ENCODE assay signal across 26 mouse cellular contexts in genomic region chr5:115821910-115822309, GRCm38 (mm10). TPM values are rescaled to one million over a fixed set of nuclear protein-coding genes. Genes with fewer than 3 reads are reported as not detected.
DNase-seq lines count a peak whose midpoint lies in the region; TF ChIP-seq lines count a peak whose summit lies in the region.
"Had no signal": no experiment of that assay in that cellular context is flagged by ENCODE, and none has a peak within 500 bp of the region (broad histone marks: within the 10 kb centered on the region; RNA-seq: fewer than 3 reads in every experiment).

No protein-coding gene starts in this region.

- H3K36me3 ChIP-seq in MEL (ENCODE audit: control insufficient read depth in 1 of 2, insufficient read depth in 2 of 2, low read length in 2 of 2): peaks cover 0 to 7% of the 10 kb centered on the region in 2 experiments; a peak in 2 of 4 replicates
- H3K36me3 ChIP-seq in heart, embryonic 10.5 days: no peaks in the 10 kb centered on the region
- H3K36me3 ChIP-seq: embryonic facial prominence, embryonic 13.5 days; embryonic facial prominence, embryonic 15.5 days; forebrain, embryonic 10.5 days; forebrain, embryonic 12.5 days; G1E had no signal

- peak; percentile 36 for DNase-seq in 416B (ENCODE audit: low read depth)
- DNase-seq in ES-CJ7 (ENCODE audit: low read depth, low spot score): peak; percentile 64
- peak; percentile 43 for DNase-seq in MEL (ENCODE audit: low read depth, low spot score)
- DNase-seq in ZHBTc4 (ENCODE audit: low read depth, low spot score): peak; percentile 77
- DNase-seq in thymus, postnatal 36 days: no peak
- DNase-seq in lung, postnatal 14 days: no peak
- no peak for DNase-seq in heart, embryonic 10.5 days (ENCODE audit: low spot score)
- no peak for DNase-seq in frontal cortex, adult 2 months (ENCODE audit: extremely low spot score in 1 of 2, low spot score in 1 of 2)
- DNase-seq: adrenal gland, adult 2 months; adrenal gland, postnatal 10 days; adrenal gland, postnatal 25 days; B cell, adult 2 months; cerebellum, adult 11 months; cerebellum, adult 18-20 months; cerebellum, adult 8-10 months; cerebellum, adult 9-11 months; cerebellum, postnatal 14 days; cerebellum, postnatal 36 days; embryo, embryonic 11 days had no signal

- no peaks in the 10 kb centered on the region for H3K9me3 ChIP-seq in MEL (replicated peaks; ENCODE audit: insufficient read depth, low read length)
- H3K9me3 ChIP-seq in heart, embryonic 10.5 days: no peaks in the 10 kb centered on the region
- H3K9me3 ChIP-seq: embryonic facial prominence, embryonic 13.5 days; embryonic facial prominence, embryonic 15.5 days; forebrain, embryonic 10.5 days; forebrain, embryonic 12.5 days; G1E had no signal

- TF ChIP-seq RAD21 in MEL (IDR thresholded peaks at IDR 0.05; ENCODE audit: low read depth, low read length): no peak

- H3K27ac ChIP-seq in MEL (ENCODE audit: control insufficient read depth, low read depth, low read length): no peak overlapping the region
- no peak overlapping the region for H3K27ac ChIP-seq in heart, embryonic 10.5 days
- H3K27ac ChIP-seq: embryonic facial prominence, embryonic 13.5 days; embryonic facial prominence, embryonic 15.5 days; forebrain, embryonic 10.5 days; forebrain, embryonic 12.5 days had no signal

- H3K79me2 ChIP-seq in MEL (ENCODE audit: control insufficient read depth, insufficient read depth, low read length, poor library complexity): no peaks in the 10 kb centered on the region

- TF ChIP-seq POLR2A in MEL (IDR thresholded peaks at IDR 0.05; ENCODE audit: control insufficient read depth in 1 of 2, insufficient read depth in 1 of 2, low read depth in 1 of 2, low read length in 2 of 2, poor library complexity in 1 of 2): no peak

- TF ChIP-seq CTCF in MEL (IDR thresholded peaks at IDR 0.05 in 2 of 3, conservative IDR thresholded peaks at IDR 0.05 in 1 of 3; ENCODE audit: control insufficient read depth in 1 of 3, insufficient read depth in 1 of 3, low read depth in 2 of 3, low read length in 3 of 3, poor library complexity in 1 of 3, severe bottlenecking in 1 of 3): no peak

- 88% methylated on average over 7 of the region's 7 CpGs for WGBS in heart, embryonic 10.5 days

- no peak overlapping the region for H3K9ac ChIP-seq in MEL (ENCODE audit: control insufficient read depth, low read depth, low read length, poor library complexity, severe bottlenecking)
- H3K9ac ChIP-seq: embryonic facial prominence, embryonic 13.5 days; embryonic facial prominence, embryonic 15.5 days; forebrain, embryonic 12.5 days had no signal

- H3K27me3 ChIP-seq in MEL (ENCODE audit: control insufficient read depth in 1 of 2, insufficient read depth in 2 of 2, low read length in 2 of 2): no peaks in the 10 kb centered on the region
- H3K27me3 ChIP-seq in heart, embryonic 10.5 days (ENCODE audit: insufficient read depth, poor library complexity, severe bottlenecking): no peaks in the 10 kb centered on the region
- H3K27me3 ChIP-seq: CH12.LX; embryonic facial prominence, embryonic 13.5 days; embryonic facial prominence, embryonic 15.5 days; forebrain, embryonic 12.5 days had no signal

- H3K4me3 ChIP-seq in MEL (ENCODE audit: control insufficient read depth in 1 of 2, insufficient read depth in 1 of 2, low read depth in 2 of 2, low read length in 2 of 2): no peak overlapping the region
- H3K4me3 ChIP-seq in heart, embryonic 10.5 days: no peak overlapping the region
- H3K4me3 ChIP-seq: embryonic facial prominence, embryonic 13.5 days; embryonic facial prominence, embryonic 15.5 days; erythroblast, embryonic 14.5 days; forebrain, embryonic 10.5 days; forebrain, embryonic 12.5 days had no signal

- TF ChIP-seq EP300 in MEL (IDR thresholded peaks at IDR 0.05; ENCODE audit: low read depth in 1 of 2, low read length in 2 of 2): no peak

- H3K4me1 ChIP-seq in MEL (ENCODE audit: control insufficient read depth in 1 of 2, insufficient read depth in 2 of 2, low read length in 2 of 2): peaks cover 0 to 15% of the 10 kb centered on the region in 2 experiments
- H3K4me1 ChIP-seq in heart, embryonic 10.5 days: no peaks in the 10 kb centered on the region
- H3K4me1 ChIP-seq: forebrain, embryonic 10.5 days; forebrain, embryonic 12.5 days had no signal

TF ChIP-seq in MEL, 35 proteins besides CTCF, POLR2A, EP300 and RAD21:
- TF ChIP-seq MYB (IDR thresholded peaks at IDR 0.05; ENCODE audit: low read depth, low read length): no peak
- TF ChIP-seq USF2 (IDR thresholded peaks at IDR 0.05; ENCODE audit: borderline replicate concordance in 1 of 2, insufficient read depth in 1 of 2, low read depth in 1 of 2, low read length in 2 of 2): 0 out of 4 replicates have a peak, but pooled peaks of 1 of the 2 experiments have one; percentile 18
- TF ChIP-seq NELFE (IDR thresholded peaks at IDR 0.05; ENCODE audit: low read depth, low read length): no peak
- no peak for TF ChIP-seq SIN3A (IDR thresholded peaks at IDR 0.05; ENCODE audit: low read length)
- TF ChIP-seq USF1 (IDR thresholded peaks at IDR 0.05; ENCODE audit: low read depth, low read length): peak; percentile 57; the same call in 1 of the 2 replicates
- TF ChIP-seq GATA1 (IDR thresholded peaks at IDR 0.05; ENCODE audit: low read depth, low read length): no peak
- 0 out of 2 replicates have a peak, but pooled peaks have one; percentile 4 for TF ChIP-seq MYC (IDR thresholded peaks at IDR 0.05; ENCODE audit: low read depth, low read length)

RNA-seq across cellular contexts. Expression of gene Cit, which starts 23.2 kb away (rescaled TPM):
- 21.5 and 24.3 TPM in 2 replicates for total RNA-seq in MEL (2012; rRNA removed)
- 10 to 100 TPM; 24.1 to 32.9 TPM for polyA plus RNA-seq in MEL (2012; ENCODE audit: insufficient read depth in 1 of 2, insufficient read length in 2 of 2, low read depth in 1 of 2, low replicate concordance in 2 of 2, missing spikeins in 1 of 2)
- polyA plus RNA-seq in heart, embryonic 10.5 days (2016; fragmentation: Nextera tagmentation; extraction: Ambion mirVana): 28.4 and 38.5 TPM in 2 replicates
- polyA plus RNA-seq in frontal cortex, adult 2 months (2012; rRNA removed): 59.5 and 60.6 TPM in 2 replicates

Comparison
In these comparisons a context has a peak if more than half of its experiments do, and no peak if none do; other contexts are left out.
1. DNase-seq: peak in 416B (single experiment), ES-CJ7 (single experiment), MEL (single experiment) and ZHBTc4 (single experiment); none in thymus, postnatal 36 days (0 of 2), lung, postnatal 14 days (single experiment), heart, embryonic 10.5 days (single experiment) and frontal cortex, adult 2 months (0 of 2).